7 mouse cellular contexts compared by ENCODE assay signal in the genomic region with DNA sequence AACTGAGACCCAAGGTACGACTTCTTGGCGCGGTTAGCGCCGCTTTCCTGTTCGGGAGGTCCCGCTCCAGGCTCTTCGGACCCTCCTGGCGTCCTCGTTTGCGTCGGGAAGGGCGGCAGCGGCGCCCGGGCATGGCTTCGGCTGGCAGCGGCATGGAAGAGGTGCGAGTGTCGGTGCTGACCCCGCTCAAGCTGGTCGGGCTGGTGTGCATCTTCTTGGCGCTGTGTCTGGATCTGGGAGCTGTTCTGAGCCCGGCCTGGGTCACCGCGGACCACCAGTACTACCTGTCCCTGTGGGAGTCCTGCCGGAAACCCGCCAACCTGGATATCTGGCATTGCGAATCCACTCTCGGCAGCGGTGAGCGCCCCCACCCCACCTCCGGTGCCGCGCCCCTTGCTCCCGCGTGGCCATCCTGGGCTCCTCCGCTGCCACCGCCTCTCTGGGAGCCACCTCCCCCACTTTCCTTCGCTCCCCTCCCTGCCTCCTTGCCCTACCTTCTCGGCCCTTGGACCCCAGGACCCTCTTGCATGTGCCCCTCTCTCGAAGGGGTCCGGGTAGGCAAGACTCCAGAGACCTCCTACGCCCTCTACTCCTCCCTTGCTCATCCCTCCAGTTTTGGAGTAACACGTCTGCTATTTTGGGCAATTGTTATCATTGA. TPM values are rescaled to one million over a fixed set of nuclear protein-coding genes. Genes with fewer than 3 reads are reported as not detected.
DNase-seq lines count a peak whose midpoint lies in the region; ATAC-seq and TF ChIP-seq lines count a peak whose summit lies in the region.

No protein-coding gene starts in this region.

- WGBS in intestine, embryonic 16.5 days = 9% methylated on average over 44 of the region's 45 CpGs

- H3K9ac ChIP-seq in intestine, embryonic 16.5 days (ENCODE audit: low read depth, low read length) = peak overlapping the region; percentile 70

- DNase-seq in right cerebral cortex, adult 18-20 months = peak; percentile 5
- DNase-seq in right cerebral cortex, postnatal 25 days = no peak
- DNase-seq in gastrocnemius, postnatal 10 days = peak; percentile 18
- DNase-seq in mesoderm, embryonic 11.5 days (ENCODE audit: low read depth, low spot score) = peak; percentile 30
- DNase-seq in testis, postnatal 14 days (ENCODE audit: low spot score) = peak; percentile 12

- TF ChIP-seq CTCF in cortical plate, adult 2 months (IDR thresholded peaks at IDR 0.05; ENCODE audit: extremely low read depth, insufficient read depth, low read length) = no peak

- peak overlapping the region; percentile 95 for H3K4me3 ChIP-seq in cortical plate, adult 2 months (ENCODE audit: insufficient read depth, low read length)
- H3K4me3 ChIP-seq in intestine, embryonic 16.5 days (ENCODE audit: low read length) = peak overlapping the region; percentile 62

- H3K27me3 ChIP-seq in intestine, embryonic 16.5 days (replicated peaks; ENCODE audit: control insufficient read depth, insufficient read depth, low read length) = no peaks in the 10 kb centered on the region

- H3K4me2 ChIP-seq in intestine, embryonic 16.5 days (ENCODE audit: low read depth, low read length) = peak overlapping the region; percentile 67

- no peak for TF ChIP-seq POLR2A in cortical plate, adult 2 months (IDR thresholded peaks at IDR 0.05; ENCODE audit: extremely low read depth, insufficient read depth, low read length)

- H3K36me3 ChIP-seq in intestine, embryonic 16.5 days (ENCODE audit: control insufficient read depth, insufficient read depth, low read length) = no peaks in the 10 kb centered on the region

- peak; percentile 51 for ATAC-seq in intestine, embryonic 16.5 days

- no peaks in the 10 kb centered on the region for H3K4me1 ChIP-seq in cortical plate, adult 2 months (ENCODE audit: control insufficient read depth, insufficient read depth, low read length)
- no peaks in the 10 kb centered on the region for H3K4me1 ChIP-seq in intestine, embryonic 16.5 days (ENCODE audit: control insufficient read depth, insufficient read depth, low read length)

- H3K9me3 ChIP-seq in intestine, embryonic 16.5 days (ENCODE audit: control insufficient read depth, low read length) = no peaks in the 10 kb centered on the region

- peak overlapping the region; percentile 95 for H3K27ac ChIP-seq in cortical plate, adult 2 months (ENCODE audit: insufficient read depth, low read length)
- peak overlapping the region; percentile 80 for H3K27ac ChIP-seq in intestine, embryonic 16.5 days (ENCODE audit: low read length)

RNA-seq across cellular contexts. Expression of gene Tmem47, which starts 0.4 kb away (rescaled TPM):
- 79.2 and 88.5 TPM in 2 replicates for polyA plus RNA-seq in cortical plate, adult 2 months (2012; rRNA removed)
- 10 to 100 TPM; 21.7 to 28.7 TPM for total RNA-seq in gastrocnemius, postnatal 10 days (2021)
- polyA plus RNA-seq in intestine, embryonic 16.5 days (2015; fragmentation: Nextera tagmentation; extraction: Ambion mirVana) = 11.0 and 11.6 TPM in 2 replicates
